Mouse (Mus musculus) embryonic fibroblast, embryonic 13.5 days (primary cell): Measurements from ENCODE around the gene Gm26741.

Experiments
- CTCF ChIP-seq: IDR thresholded peaks from 2 replicates; pipeline ENCODE4 v1.5.1; 2011; ENCODE audit warnings: mild to moderate bottlenecking, control low read depth, low read length, moderate library complexity, borderline replicate concordance; ENCODE audit not compliant: insufficient read depth
- POLR2A ChIP-seq: IDR thresholded peaks from 2 replicates; pipeline ENCODE4 v1.6.1; 2011; ENCODE audit warnings: low read depth, mild to moderate bottlenecking, control low read depth, low read length, moderate library complexity

DNA sequence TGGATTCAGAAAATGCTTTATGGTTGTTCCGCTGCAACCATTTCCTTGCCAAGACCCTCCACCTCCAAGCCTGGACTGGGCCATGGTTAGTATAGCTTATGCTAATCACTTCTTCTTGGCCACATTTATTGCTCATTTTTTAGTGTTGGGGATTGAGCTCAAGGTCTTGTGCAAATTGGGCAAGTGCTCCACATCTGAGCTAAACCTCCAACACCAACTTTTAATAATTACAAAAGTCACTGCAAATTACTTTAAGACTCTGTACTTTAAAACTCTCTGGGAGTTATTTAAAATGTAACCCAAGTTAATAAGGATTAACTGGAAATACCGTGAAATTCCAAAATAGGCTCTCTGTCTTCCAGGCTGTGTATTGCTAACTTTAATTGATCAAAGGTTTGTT, 49.0 kb downstream of the Gm26741 start:
- TF ChIP-seq CTCF, result no peak
- no peak for TF ChIP-seq POLR2A
